Mouse (Mus musculus) ES-E14 (cell line): ENCODE measurements around the gene Colgalt1.

Experiments
- CHD2 ChIP-seq: IDR thresholded peaks from 2 replicates; pipeline ENCODE4 v1.6.1; 2014; ENCODE audit warnings: mild to moderate bottlenecking, low read depth, low read length, inconsistent platforms
- HCFC1 ChIP-seq: IDR thresholded peaks from 2 replicates; pipeline ENCODE4 v1.6.1; 2012; ENCODE audit warnings: low read length, inconsistent platforms, borderline replicate concordance; ENCODE audit not compliant: insufficient read depth
- MAFK ChIP-seq: IDR thresholded peaks from 2 replicates; pipeline ENCODE4 v1.6.1; 2014; ENCODE audit warnings: mild to moderate bottlenecking, low read depth, low read length, inconsistent platforms; ENCODE audit not compliant: insufficient read depth
- ZC3H11A ChIP-seq: IDR thresholded peaks from 2 replicates; pipeline ENCODE4 v1.6.1; 2012; ENCODE audit warnings: low read depth, mild to moderate bottlenecking, inconsistent platforms, low read length, borderline replicate concordance
- ZNF384 ChIP-seq: IDR thresholded peaks from 2 replicates; pipeline ENCODE4 v1.6.1; 2012; ENCODE audit warnings: low read depth, low read length, inconsistent platforms

DNA sequence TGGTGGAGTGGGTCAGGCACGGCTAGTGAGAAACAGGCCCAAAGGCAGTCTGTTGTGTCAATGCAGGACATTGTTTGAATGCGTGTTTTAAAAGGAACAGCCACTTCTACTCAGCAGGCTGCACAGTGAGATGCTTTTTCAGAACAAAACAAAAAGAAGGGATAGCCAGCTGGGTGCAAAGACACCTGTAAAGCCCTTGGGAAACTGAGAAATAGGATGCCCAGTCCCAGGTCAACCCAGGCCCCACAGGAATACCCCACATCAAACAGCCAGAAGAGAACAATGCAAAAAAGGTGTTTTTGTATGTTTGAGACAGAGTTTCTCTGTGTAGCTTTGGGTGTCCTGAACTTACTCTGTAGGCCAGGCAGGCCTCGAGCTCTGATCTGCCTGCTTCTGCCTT, 22.0 kb upstream of the Colgalt1 start:
- no peak for TF ChIP-seq HCFC1
- no peak for TF ChIP-seq MAFK
- no peak for TF ChIP-seq CHD2
- TF ChIP-seq ZC3H11A: no peak
- TF ChIP-seq ZNF384: no peak
